Mouse (Mus musculus) stomach, embryonic 15.5 days (tissue): ENCODE data around the gene B3galnt2. TPM values are rescaled to one million over a fixed set of nuclear protein-coding genes. Genes with fewer than 3 reads are reported as not detected.
"Not testable (repeated sequence)": the region's sequence is repeated elsewhere in the genome, so short reads cannot be mapped to it uniquely, and the experiment has no call there.

ENCODE experiments used
- ATAC-seq: fragments of 200-750 bp; cut with Nextera tagmentation; 2 replicates; pipeline ENCODE4 v1.8.0; 2017; ENCODE audit warnings: low read depth, moderate number of reproducible peaks, moderate TSS enrichment; ENCODE audit not compliant: insufficient read depth, low FRiP score
- H3K27ac ChIP-seq: fragments of 300-500 bp; sonication (generic); 2 replicates; pipeline ENCODE4 v1.5.1; 2015; ENCODE audit warnings: mild to moderate bottlenecking, inconsistent platforms
- H3K27me3 ChIP-seq: fragments of 300-500 bp; sonication (generic); replicated peaks from 2 replicates; pipeline ENCODE4 v1.6.1; 2015; ENCODE audit warnings: inconsistent platforms
- H3K36me3 ChIP-seq: fragments of 300-500 bp; sonication (generic); 2 replicates; pipeline ENCODE4 v1.6.1; 2015; ENCODE audit warnings: inconsistent platforms
- H3K4me1 ChIP-seq: fragments of 300-500 bp; sonication (generic); 2 replicates; pipeline ENCODE4 v1.6.1; 2015; ENCODE audit warnings: inconsistent platforms
- H3K4me2 ChIP-seq: fragments of 300-500 bp; sonication (generic); 2 replicates; pipeline ENCODE4 v1.6.1; 2015; ENCODE audit warnings: mild to moderate bottlenecking, inconsistent platforms
- H3K4me3 ChIP-seq: fragments of 300-500 bp; sonication (generic); replicated peaks from 2 replicates; pipeline ENCODE4 v1.5.1; 2015; ENCODE audit warnings: inconsistent platforms
- H3K9ac ChIP-seq: fragments of 300-500 bp; sonication (generic); 2 replicates; pipeline ENCODE4 v1.6.1; 2015; ENCODE audit warnings: inconsistent platforms
- H3K9me3 ChIP-seq: fragments of 300-500 bp; sonication (generic); 2 replicates; pipeline ENCODE4 v1.6.1; 2016; ENCODE audit warnings: inconsistent platforms
- WGBS: fragments of 180-500 bp; shearing (Covaris S2); methylation state at CpG from one replicate; pipeline ENCODE4 v1.1.7; 2015; 5-methylcytosine and 5-hydroxymethylcytosine counted together
- polyA plus RNA-seq: library from polyadenylated mRNA; unstranded; fragments of >200 nt; fragmentation: Nextera tagmentation; extraction: Ambion mirVana; gene quantifications from 2 replicates; pipeline ENCODE4 v1.2.1, GENCODE M21; 2015

The B3galnt2 gene
- polyA plus RNA-seq, 1 experiment from 2014 or later = 42.0 TPM

GRCm38 (mm10) chr13:14014001-14014400, 59.7 kb downstream of the B3galnt2 start:
- no peak overlapping the region for H3K9ac ChIP-seq
- no peak overlapping the region for H3K4me3 ChIP-seq
- H3K27ac ChIP-seq = no peak overlapping the region
- no peaks in the 10 kb centered on the region for H3K9me3 ChIP-seq
- no peaks in the 10 kb centered on the region for H3K27me3 ChIP-seq
- ATAC-seq = no peak
- peaks cover 15% of the 10 kb centered on the region; the same call in 1 of the 2 replicates for H3K36me3 ChIP-seq
- no peaks in the 10 kb centered on the region for H3K4me1 ChIP-seq
- no peak overlapping the region for H3K4me2 ChIP-seq
- 95% methylated on average over 2 of the region's 2 CpGs for WGBS

- Histone ChIP-seq H3K4me3 (no peak overlapping the region), H3K9ac (no peak overlapping the region), H3K27me3 (no peaks in the 10 kb centered on the region), H3K4me2 (no peak overlapping the region), H3K4me1 (no peaks in the 10 kb centered on the region), H3K36me3 (peaks cover 13% of the 10 kb centered on the region; the same call in 1 of the 2 replicates), H3K9me3 (no peaks in the 10 kb centered on the region), H3K27ac (no peak overlapping the region)
- ATAC-seq = no peak
- WGBS = 85% methylated on average over 4 of the region's 4 CpGs
Measured at GRCm38 (mm10) chr13:14014540-14014939, 60.3 kb downstream of the B3galnt2 start.

GRCm38 (mm10) chr13:14015609-14016008, 61.3 kb downstream of the B3galnt2 start:
- no peak for ATAC-seq
- H3K27me3 ChIP-seq = no peaks in the 10 kb centered on the region
- no peaks in the 10 kb centered on the region for H3K4me1 ChIP-seq
- no peak overlapping the region for H3K9ac ChIP-seq
- 89% methylated on average over 6 of the region's 6 CpGs for WGBS
- no peak overlapping the region for H3K4me2 ChIP-seq
- H3K36me3 ChIP-seq = peaks cover 13% of the 10 kb centered on the region; the same call in 1 of the 2 replicates
- H3K4me3 ChIP-seq = no peak overlapping the region
- H3K9me3 ChIP-seq = no peaks in the 10 kb centered on the region
- no peak overlapping the region for H3K27ac ChIP-seq

DNA sequence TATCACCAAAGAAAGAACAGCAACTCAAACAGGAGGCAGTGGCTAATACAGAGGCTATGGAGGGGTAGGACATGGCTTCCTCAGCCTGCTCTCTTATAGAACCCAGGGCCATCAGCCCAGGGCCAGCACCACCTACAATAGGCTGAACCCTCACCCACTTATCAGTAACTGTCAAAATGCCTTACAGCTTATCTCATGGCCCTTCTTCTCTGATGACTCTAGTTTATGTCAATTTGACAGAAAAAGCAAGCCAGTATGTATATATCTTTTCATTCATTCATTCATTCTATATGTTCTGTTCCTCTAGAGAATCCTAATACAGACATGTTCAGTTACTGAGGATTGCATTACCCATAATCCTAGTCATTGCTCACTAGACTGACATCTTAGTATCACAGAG, 64.0 kb downstream of the B3galnt2 start:
- peak; percentile 60; the same call in 1 of the 2 replicates for ATAC-seq
- H3K4me3 ChIP-seq = no peak overlapping the region
- no peaks in the 10 kb centered on the region for H3K4me1 ChIP-seq
- no peak overlapping the region for H3K9ac ChIP-seq
- no peak overlapping the region for H3K4me2 ChIP-seq
- no peak overlapping the region for H3K27ac ChIP-seq
- H3K36me3 ChIP-seq = 0 out of 2 replicates have a peak, but pooled peaks cover 13% of the 10 kb centered on the region
- H3K9me3 ChIP-seq = no peaks in the 10 kb centered on the region
- H3K27me3 ChIP-seq = no peaks in the 10 kb centered on the region

DNA sequence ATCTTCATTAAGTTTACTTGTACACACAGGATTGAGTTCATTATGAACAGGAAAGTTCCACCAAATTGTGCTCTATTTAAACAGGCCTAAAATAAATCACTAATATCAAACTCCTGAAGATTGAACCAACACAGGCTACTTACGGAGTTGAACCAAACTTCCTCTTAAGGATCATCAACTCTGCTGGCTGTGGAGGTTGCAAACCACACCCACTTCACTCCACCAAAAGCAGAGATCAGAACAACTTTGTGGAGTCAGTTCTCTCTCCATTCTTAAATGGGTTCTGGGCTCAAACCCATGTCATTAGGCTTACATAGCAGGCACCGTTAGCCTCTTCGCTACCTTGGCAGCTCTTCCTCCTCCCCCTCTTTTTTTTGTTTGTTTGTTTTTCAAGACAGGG, 64.6 kb downstream of the B3galnt2 start:
- H3K4me2 ChIP-seq = no peak overlapping the region
- no peak overlapping the region for H3K27ac ChIP-seq
- H3K36me3 ChIP-seq = 0 out of 2 replicates have a peak, but pooled peaks cover 13% of the 10 kb centered on the region
- no peaks in the 10 kb centered on the region for H3K27me3 ChIP-seq
- H3K4me3 ChIP-seq = no peak overlapping the region
- H3K9me3 ChIP-seq = no peaks in the 10 kb centered on the region
- no peak overlapping the region for H3K9ac ChIP-seq
- no peak for ATAC-seq
- 83% methylated on average over 3 of the region's 3 CpGs for WGBS
- H3K4me1 ChIP-seq = no peaks in the 10 kb centered on the region

DNA sequence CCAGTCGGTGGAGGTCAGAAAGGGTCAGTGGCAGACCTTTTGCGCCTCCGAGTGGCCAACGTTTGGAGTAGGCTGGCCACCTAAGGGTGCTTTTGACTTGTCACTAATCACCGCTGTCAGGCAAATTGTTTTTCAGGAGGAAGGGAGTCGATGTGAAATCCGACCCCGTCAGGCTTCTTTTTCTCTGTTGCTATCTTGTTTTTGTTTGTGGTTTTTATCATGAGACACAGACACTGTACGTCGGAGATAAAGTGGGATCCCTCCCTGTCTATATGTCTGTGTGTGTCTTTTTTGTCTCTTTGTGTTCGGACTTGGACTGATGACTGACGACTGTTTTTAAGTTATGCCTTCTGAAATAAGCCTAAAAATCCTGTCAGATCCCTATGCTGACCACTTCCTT, 67.1 kb downstream of the B3galnt2 start:
- not testable (repeated sequence) for ATAC-seq

GRCm38 (mm10) chr13:14025554-14025953, 71.3 kb downstream of the B3galnt2 start:
- Histone ChIP-seq H3K4me3 (no peak overlapping the region), H3K4me2 (no peak overlapping the region), H3K4me1 (no peaks in the 10 kb centered on the region), H3K27me3 (no peaks in the 10 kb centered on the region), H3K27ac (no peak overlapping the region), H3K36me3 (peaks cover 16% of the 10 kb centered on the region), H3K9me3 (no peaks in the 10 kb centered on the region), H3K9ac (no peak overlapping the region)
- ATAC-seq = no peak
- WGBS = 91% methylated on average over 6 of the region's 6 CpGs

More for the DNA sequence above, 67.1 kb downstream of the B3galnt2 start:
- not testable (repeated sequence) for H3K27ac ChIP-seq, H3K27me3 ChIP-seq, H3K4me1 ChIP-seq, H3K4me2 ChIP-seq, H3K9me3 ChIP-seq, H3K36me3 ChIP-seq, H3K4me3 ChIP-seq, H3K9ac ChIP-seq
- 69% methylated on average over 12 of the region's 12 CpGs for WGBS

GRCm38 (mm10) chr13:14026154-14026820, 72.0 kb downstream of the B3galnt2 start:
- Histone ChIP-seq H3K4me3 (no peak overlapping the region), H3K4me1 (no peaks in the 10 kb centered on the region), H3K27ac (no peak overlapping the region), H3K9me3 (no peaks in the 10 kb centered on the region), H3K27me3 (no peaks in the 10 kb centered on the region), H3K4me2 (no peak overlapping the region), H3K36me3 (peaks cover 16% of the 10 kb centered on the region), H3K9ac (no peak overlapping the region)
- 91% methylated on average over 6 of the region's 6 CpGs for WGBS
- ATAC-seq = no peak

- H3K9me3 ChIP-seq = no peaks in the 10 kb centered on the region
- H3K4me2 ChIP-seq = no peak overlapping the region
- no peak overlapping the region for H3K27ac ChIP-seq
- no peaks in the 10 kb centered on the region for H3K27me3 ChIP-seq
- H3K9ac ChIP-seq = no peak overlapping the region
- peaks cover under 1% of the 10 kb centered on the region; the same call in 1 of the 2 replicates for H3K4me1 ChIP-seq
- WGBS = 74% methylated on average over 5 of the region's 5 CpGs
- ATAC-seq = peak; percentile 44; the same call in 1 of the 2 replicates
- no peak overlapping the region for H3K4me3 ChIP-seq
- H3K36me3 ChIP-seq = peaks cover 9% of the 10 kb centered on the region; the same call in 1 of the 2 replicates
Measured at GRCm38 (mm10) chr13:14033309-14034072, 79.2 kb downstream of the B3galnt2 start.

DNA sequence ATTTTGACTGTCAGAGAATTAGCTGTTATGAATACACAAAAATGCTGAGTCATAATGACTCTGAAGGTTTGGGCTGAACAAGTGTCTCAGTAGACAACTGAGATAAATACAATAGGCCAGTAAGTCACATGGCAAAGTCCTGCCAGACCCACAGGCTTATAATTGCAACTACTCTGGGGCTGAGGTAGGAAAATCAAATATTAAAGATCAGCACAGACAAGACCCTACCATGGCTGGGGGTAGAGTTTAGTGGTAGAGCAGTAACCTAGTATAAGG, 79.7 kb downstream of the B3galnt2 start:
- H3K9ac ChIP-seq = no peak overlapping the region
- ATAC-seq = peak; percentile 68
- no peaks in the 10 kb centered on the region for H3K27me3 ChIP-seq
- no peak overlapping the region for H3K4me2 ChIP-seq
- H3K4me1 ChIP-seq = peaks cover 3% of the 10 kb centered on the region; the same call in 1 of the 2 replicates
- no peaks in the 10 kb centered on the region for H3K9me3 ChIP-seq
- H3K36me3 ChIP-seq = peaks cover 6% of the 10 kb centered on the region; the same call in 1 of the 2 replicates
- H3K27ac ChIP-seq = no peak overlapping the region
- H3K4me3 ChIP-seq = no peak overlapping the region

DNA sequence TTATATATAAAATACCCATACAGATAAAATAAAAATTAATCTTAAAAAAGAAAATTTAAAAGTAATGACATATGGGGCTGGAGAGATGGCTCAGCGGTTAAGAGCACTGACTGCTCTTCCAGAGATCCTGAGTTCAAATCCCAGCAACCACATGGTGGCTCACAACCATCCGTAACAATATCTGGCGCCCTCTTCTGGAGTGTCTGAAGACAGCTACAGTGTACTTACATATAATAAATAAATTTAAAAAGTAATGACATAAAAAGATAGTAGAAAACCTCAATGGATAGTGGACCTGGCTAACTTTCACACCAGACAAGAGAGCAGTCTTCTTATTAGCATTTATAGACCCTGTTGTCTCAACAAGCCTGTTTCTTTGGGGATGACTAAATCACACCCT, 81.1 kb downstream of the B3galnt2 start:
- WGBS = 96% methylated on average over 3 of the region's 3 CpGs
- H3K4me1 ChIP-seq, H3K9ac ChIP-seq, H3K27ac ChIP-seq, H3K36me3 ChIP-seq, ATAC-seq, H3K4me3 ChIP-seq, H3K27me3 ChIP-seq, H3K9me3 ChIP-seq, H3K4me2 ChIP-seq: not testable (repeated sequence)

- 92% methylated on average over 11 of the region's 11 CpGs for WGBS
Measured at GRCm38 (mm10) chr13:14035875-14036630, 81.8 kb downstream of the B3galnt2 start.

More at GRCm38 (mm10) chr13:14035875-14036630, 81.8 kb downstream of the B3galnt2 start:
- Histone ChIP-seq H3K4me1 (peaks cover 3% of the 10 kb centered on the region; the same call in 1 of the 2 replicates), H3K9me3 (no peaks in the 10 kb centered on the region), H3K27ac (no peak overlapping the region), H3K4me3 (no peak overlapping the region), H3K9ac (no peak overlapping the region), H3K4me2 (no peak overlapping the region), H3K27me3 (no peaks in the 10 kb centered on the region), H3K36me3 (no peaks in the 10 kb centered on the region)
- ATAC-seq = no peak
